Mouse (Mus musculus) urinary bladder, postnatal 10 days (tissue): ENCODE results near the gene Luc7l.
"Not testable (repeated sequence)": the region's sequence is repeated elsewhere in the genome, so short reads cannot be mapped to it uniquely, and the experiment has no call there.

Experiments used
- DNase-seq: peaks from one replicate; pipeline ENCODE4 v3.0.0; 2022; ENCODE audit warnings: low spot score

Luc7l gene

GRCm38 (mm10) chr17:26253399-26253798 lies 703 bp downstream of the Luc7l start:
- DNase-seq = no peak

GRCm38 (mm10) chr17:26255313-26255712 lies 2.6 kb downstream of the Luc7l start:
- DNase-seq = no peak

GRCm38 (mm10) chr17:26261826-26262225 lies 9.1 kb downstream of the Luc7l start:
- DNase-seq = no peak

GRCm38 (mm10) chr17:26262384-26262783 lies 9.7 kb downstream of the Luc7l start:
- no peak for DNase-seq

- no peak for DNase-seq
Measured at GRCm38 (mm10) chr17:26268851-26269250, 16.2 kb downstream of the Luc7l start.

- DNase-seq = not testable (repeated sequence)
Measured at GRCm38 (mm10) chr17:26269577-26269976, 16.9 kb downstream of the Luc7l start.

- DNase-seq = no peak
Measured at GRCm38 (mm10) chr17:26272586-26272985, 19.9 kb downstream of the Luc7l start.

- no peak for DNase-seq
Measured at GRCm38 (mm10) chr17:26275933-26276332, 23.2 kb downstream of the Luc7l start.

GRCm38 (mm10) chr17:26276711-26277110 lies 24.0 kb downstream of the Luc7l start:
- no peak for DNase-seq

GRCm38 (mm10) chr17:26286199-26286955 lies 33.7 kb downstream of the Luc7l start:
- DNase-seq = no peak

GRCm38 (mm10) chr17:26289475-26289874 lies 36.8 kb downstream of the Luc7l start:
- DNase-seq = no peak

- not testable (repeated sequence) for DNase-seq
Measured at GRCm38 (mm10) chr17:26298318-26298717, 45.6 kb downstream of the Luc7l start.

GRCm38 (mm10) chr17:26314291-26314690 lies 61.6 kb downstream of the Luc7l start:
- DNase-seq = peak; percentile 37

GRCm38 (mm10) chr17:26315474-26315873 lies 62.8 kb downstream of the Luc7l start:
- no peak for DNase-seq

GRCm38 (mm10) chr17:26318441-26318840 lies 65.7 kb downstream of the Luc7l start:
- no peak for DNase-seq
